Mouse (Mus musculus): Measurements from ENCODE around the gene Sphk2. TPM values are rescaled to one million over a fixed set of nuclear protein-coding genes. Genes with fewer than 3 reads are reported as not detected.

Gene Sphk2
- polyA plus RNA-seq, 1 experiment from 2014 or later = 26.5 TPM

DNA sequence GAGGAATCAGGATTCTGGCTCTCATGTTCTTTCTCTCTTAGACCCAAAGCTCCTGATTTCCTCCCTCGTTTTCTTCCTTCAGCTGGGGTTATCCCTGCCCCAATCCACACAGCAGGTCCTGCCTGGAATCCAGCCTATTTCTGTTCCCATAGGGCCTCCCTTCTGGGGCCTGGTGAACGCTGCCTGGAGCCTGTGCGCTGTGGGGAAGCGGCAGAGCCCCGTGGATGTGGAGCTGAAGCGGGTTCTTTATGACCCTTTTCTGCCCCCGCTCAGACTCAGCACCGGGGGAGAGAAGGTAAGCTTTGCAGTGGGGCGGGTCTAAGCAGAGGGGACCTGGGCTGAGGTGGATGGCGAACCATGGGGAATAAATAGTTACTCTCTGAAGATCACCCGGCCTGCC lies 16.7 kb downstream of the Sphk2 start:
- H3K4me3 ChIP-seq = no peak overlapping the region
- 34% methylated on average over 11 of the region's 11 CpGs for WGBS
- peaks cover 34% of the 10 kb centered on the region for H3K4me1 ChIP-seq
- ATAC-seq (ENCODE audit: borderline replicate concordance, extremely low read depth, low FRiP score, low TSS enrichment) = no peak
- no peak overlapping the region for H3K27ac ChIP-seq
- peaks cover 33% of the 10 kb centered on the region for H3K27me3 ChIP-seq
- H3K36me3 ChIP-seq = no peaks in the 10 kb centered on the region
- peak overlapping the region; percentile 72 for H3K4me2 ChIP-seq
- H3K9ac ChIP-seq = no peak overlapping the region
- no peaks in the 10 kb centered on the region for H3K9me3 ChIP-seq

DNA sequence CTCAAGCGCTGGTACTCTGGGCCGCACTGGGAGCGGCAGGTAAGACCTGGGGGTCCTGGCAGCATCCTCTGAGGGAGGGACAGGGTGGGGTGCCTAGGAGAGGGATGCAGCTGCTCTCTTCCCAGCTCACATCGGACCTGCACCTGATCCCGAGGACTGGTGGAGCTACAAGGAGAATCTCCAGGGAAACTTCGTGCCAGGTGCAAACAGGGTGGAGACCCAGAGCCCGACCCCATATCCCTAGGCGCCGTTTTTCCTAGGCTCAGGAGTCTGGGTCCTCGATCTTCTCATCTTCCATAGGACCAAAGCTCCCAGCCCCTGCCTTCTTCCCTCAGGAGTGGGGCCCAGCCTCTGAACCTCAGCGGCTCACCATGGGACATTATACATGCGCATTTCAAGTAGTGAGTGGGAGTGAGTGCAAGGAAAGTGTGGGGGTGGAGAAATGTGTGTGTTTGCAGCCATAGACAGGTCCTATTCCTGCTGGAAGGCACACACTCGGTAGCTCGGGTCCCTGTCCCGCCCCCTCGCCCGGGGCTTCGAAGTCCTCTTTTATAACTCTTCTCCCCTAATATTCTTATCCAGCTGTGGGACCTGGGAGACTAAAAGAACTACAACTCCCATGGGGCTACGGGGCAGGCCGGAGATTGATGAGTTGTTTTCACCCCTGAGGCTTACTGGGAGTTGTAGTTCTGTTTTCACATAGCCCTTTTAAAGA lies 17.3 kb downstream of the Sphk2 start:
- Histone ChIP-seq H3K4me3 (peak overlapping the region; percentile 34), H3K4me2 (peak overlapping the region; percentile 72), H3K27ac (no peak overlapping the region), H3K4me1 (peaks cover 28% of the 10 kb centered on the region), H3K27me3 (peaks cover 33% of the 10 kb centered on the region), H3K9ac (peak overlapping the region; percentile 36), H3K9me3 (no peaks in the 10 kb centered on the region), H3K36me3 (no peaks in the 10 kb centered on the region)
- ATAC-seq (ENCODE audit: borderline replicate concordance, extremely low read depth, low FRiP score, low TSS enrichment) = peak; percentile 13; the same call in 1 of the 2 replicates
- 1% methylated on average over 20 of the region's 20 CpGs for WGBS

DNA sequence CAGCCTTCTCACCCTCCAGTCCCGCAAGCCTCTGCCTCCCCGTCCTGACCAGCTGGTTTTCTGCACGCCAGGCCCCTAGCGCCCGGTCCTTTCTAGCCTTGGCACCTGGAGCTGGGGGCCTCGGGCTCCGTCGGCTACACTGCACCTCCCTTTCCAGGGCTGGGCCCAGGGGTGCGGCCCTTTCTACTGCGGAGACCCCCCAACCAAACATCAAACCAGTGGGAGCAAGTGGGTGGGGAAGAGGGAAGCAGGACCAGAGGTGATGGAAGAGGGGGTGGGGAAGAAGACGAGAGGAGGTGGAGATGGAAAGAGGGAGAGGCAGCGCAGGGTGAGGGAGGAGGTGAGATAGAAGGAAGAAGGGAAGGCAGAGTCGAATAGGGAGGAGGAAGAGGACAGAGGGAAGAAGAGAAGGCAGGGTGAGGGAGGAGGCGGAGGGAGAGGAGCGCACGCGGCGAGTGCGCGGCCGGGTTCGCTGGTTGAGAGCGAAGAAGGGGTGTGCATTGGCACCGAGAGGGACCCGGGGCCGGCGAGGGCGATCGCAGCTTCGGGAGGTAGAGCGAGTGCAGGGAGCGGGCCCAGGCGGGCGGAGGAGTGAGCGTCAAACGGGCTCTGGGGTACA lies 18.2 kb downstream of the Sphk2 start, which contains the start of gene Car11:
TSS of gene Car11 (plus strand) at position 321 of the 619 bp plus-strand sequence.
- Histone ChIP-seq H3K27me3 (peaks cover 33% of the 10 kb centered on the region), H3K9ac (peak within 1 kb of the TSS; percentile 36), H3K4me2 (peak within 1 kb of the TSS; percentile 72), H3K4me3 (peak within 1 kb of the TSS; percentile 34), H3K9me3 (no peaks in the 10 kb centered on the region), H3K4me1 (peaks cover 24% of the 10 kb centered on the region), H3K36me3 (no peaks in the 10 kb centered on the region), H3K27ac (no peak within 1 kb of the TSS)
- ATAC-seq (ENCODE audit: borderline replicate concordance, extremely low read depth, low FRiP score, low TSS enrichment) = no peak
- 2% methylated on average over 36 of the region's 36 CpGs for WGBS

DNA sequence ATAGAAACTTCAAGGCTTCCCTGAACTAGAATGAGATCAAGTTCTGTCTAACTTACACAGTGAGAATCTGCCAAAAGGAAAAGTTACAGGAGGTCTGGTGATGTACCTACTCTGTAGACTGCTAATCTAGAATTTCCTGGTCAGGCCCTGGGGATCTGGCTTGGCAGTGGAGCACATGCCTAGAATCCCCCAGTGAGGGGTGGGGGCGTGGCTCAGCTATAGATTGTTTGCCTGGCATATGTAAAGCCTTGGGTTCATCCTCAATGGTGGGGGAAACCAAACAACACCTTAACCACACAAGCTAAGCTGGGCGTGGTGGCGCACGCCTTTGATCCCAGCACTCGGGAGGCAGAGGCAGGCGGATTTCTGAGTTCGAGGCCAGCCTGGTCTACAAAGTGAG lies 19.9 kb downstream of the Sphk2 start:
- Histone ChIP-seq H3K27ac (no peak overlapping the region), H3K4me1 (peaks cover 13% of the 10 kb centered on the region), H3K4me3 (no peak overlapping the region), H3K9me3 (no peaks in the 10 kb centered on the region), H3K9ac (no peak overlapping the region), H3K36me3 (no peaks in the 10 kb centered on the region), H3K27me3 (peaks cover 33% of the 10 kb centered on the region), H3K4me2 (no peak overlapping the region)
- WGBS = 81% methylated on average over 7 of the region's 7 CpGs
- ATAC-seq (ENCODE audit: borderline replicate concordance, extremely low read depth, low FRiP score, low TSS enrichment) = no peak

DNA sequence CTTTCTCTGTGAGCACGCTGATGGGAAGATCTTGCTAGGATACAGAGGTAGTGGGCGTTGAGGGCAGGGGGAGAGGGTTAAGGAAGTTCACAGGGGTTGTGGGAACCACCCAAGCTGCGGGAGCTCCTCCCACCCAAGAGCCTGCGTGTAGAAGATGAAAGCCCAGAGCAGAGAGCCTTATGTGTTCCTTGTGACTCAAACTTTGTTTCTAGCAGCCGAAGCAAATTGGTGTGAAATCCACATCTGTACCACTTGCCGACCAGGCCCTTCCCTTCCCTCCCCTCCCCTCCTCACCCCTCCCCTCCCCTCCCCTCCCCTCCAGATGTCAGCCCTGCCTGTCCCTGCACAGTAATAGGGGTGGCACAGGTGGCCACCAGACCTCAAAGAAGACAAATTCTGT lies 22.7 kb downstream of the Sphk2 start:
- 18% methylated on average over 6 of the region's 6 CpGs for WGBS
- H3K4me1 ChIP-seq = peaks cover 4% of the 10 kb centered on the region
- H3K4me3 ChIP-seq = no peak overlapping the region
- no peak for ATAC-seq (ENCODE audit: borderline replicate concordance, extremely low read depth, low FRiP score, low TSS enrichment)
- H3K4me2 ChIP-seq = no peak overlapping the region
- H3K9ac ChIP-seq = no peak overlapping the region
- peaks cover 19% of the 10 kb centered on the region for H3K27me3 ChIP-seq
- no peak overlapping the region for H3K27ac ChIP-seq
- no peaks in the 10 kb centered on the region for H3K9me3 ChIP-seq
- no peaks in the 10 kb centered on the region for H3K36me3 ChIP-seq

DNA sequence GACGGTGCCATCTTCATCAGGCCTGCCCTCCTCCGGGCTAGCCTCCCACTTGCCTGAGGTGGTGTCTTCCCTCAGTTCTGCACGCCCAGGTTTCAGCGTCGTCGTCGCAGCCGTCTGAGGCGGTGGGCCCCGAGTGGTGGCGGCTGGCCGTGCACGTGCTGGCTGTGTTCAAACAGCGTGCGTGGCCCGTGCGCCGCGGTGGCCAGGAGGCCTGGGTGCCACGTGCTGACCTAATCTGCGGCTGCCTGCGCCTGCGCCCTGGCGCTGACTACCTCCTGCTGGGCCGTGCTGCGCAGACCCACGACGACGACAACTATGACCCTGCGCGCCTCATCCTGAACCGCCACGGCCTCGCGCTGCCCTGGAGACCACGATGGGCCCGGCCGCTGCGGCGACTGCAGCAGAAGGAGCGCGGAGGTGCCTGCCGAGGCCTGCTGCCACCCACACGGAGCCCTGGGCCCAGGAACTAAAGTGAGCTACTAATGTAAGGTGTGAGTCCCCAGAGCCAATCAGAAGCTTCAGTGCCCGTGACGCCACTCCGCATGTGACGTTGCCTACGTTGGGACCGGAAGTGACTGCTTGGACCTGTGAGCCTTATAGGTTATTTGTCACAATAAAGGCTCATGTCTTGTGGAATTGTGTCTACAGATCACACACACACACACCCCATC lies 23.7 kb downstream of the Sphk2 start, which contains the start of gene Sec1:
TSS of gene Sec1 (minus strand) at position 482 of the 671 bp plus-strand sequence.
- peak; percentile 20; the same call in 1 of the 2 replicates for ATAC-seq (ENCODE audit: borderline replicate concordance, extremely low read depth, low FRiP score, low TSS enrichment)
- Histone ChIP-seq H3K36me3 (no peaks in the 10 kb centered on the region), H3K4me2 (no peak within 1 kb of the TSS), H3K9me3 (no peaks in the 10 kb centered on the region), H3K4me1 (no peaks in the 10 kb centered on the region), H3K9ac (no peak within 1 kb of the TSS), H3K27me3 (peaks cover 9% of the 10 kb centered on the region), H3K4me3 (no peak within 1 kb of the TSS), H3K27ac (no peak within 1 kb of the TSS)
- 88% methylated on average over 50 of the region's 50 CpGs for WGBS

DNA sequence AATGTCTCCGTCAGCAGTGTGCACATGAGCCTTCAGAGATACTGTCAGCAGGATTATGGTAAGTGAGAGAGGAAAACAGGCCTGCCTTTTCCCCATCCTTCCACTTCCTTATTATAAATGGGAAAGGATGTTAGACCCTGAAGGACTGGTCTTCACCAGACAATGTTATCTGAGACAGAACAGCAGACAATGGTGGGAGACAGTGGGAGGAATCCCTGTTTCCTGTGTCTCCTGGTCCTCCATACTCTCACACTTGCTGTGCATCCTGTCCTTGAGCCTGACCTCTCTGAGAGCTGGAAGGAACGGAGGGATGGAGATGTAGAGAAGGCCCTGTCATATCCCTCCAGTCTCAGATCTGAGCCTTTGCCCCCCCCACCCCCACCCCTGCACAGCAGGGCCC lies 25.4 kb downstream of the Sphk2 start:
- H3K27ac ChIP-seq = no peak overlapping the region
- H3K4me3 ChIP-seq = no peak overlapping the region
- H3K36me3 ChIP-seq = no peaks in the 10 kb centered on the region
- H3K9ac ChIP-seq = no peak overlapping the region
- H3K4me1 ChIP-seq = no peaks in the 10 kb centered on the region
- ATAC-seq (ENCODE audit: borderline replicate concordance, extremely low read depth, low FRiP score, low TSS enrichment) = no peak
- WGBS = 79% methylated on average over 2 of the region's 2 CpGs
- no peak overlapping the region for H3K4me2 ChIP-seq
- H3K27me3 ChIP-seq = no peaks in the 10 kb centered on the region
- no peaks in the 10 kb centered on the region for H3K9me3 ChIP-seq

DNA sequence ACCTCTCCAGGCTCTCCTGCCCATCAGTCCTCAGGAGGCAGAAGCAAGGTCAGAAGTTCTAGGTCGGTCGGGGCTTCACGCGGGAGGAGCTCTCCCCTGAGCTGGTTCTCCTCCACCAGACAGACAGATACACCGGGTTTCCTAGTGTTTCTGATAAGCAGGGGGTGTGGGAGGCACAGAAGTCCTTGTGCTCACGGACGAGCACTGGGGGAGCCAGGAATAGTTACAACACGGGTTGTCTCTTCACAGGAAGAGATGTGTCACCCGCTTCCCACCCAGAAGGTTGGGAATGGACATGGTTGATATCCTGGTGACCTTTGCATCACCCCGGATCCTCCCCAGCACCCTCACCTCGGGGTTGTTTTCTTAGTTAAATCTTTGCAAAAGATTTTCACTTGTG lies 28.0 kb downstream of the Sphk2 start:
- H3K9ac ChIP-seq = no peak overlapping the region
- H3K4me1 ChIP-seq = peaks cover 7% of the 10 kb centered on the region; the same call in 1 of the 2 replicates
- H3K4me3 ChIP-seq = no peak overlapping the region
- no peak overlapping the region for H3K27ac ChIP-seq
- no peaks in the 10 kb centered on the region for H3K36me3 ChIP-seq
- H3K27me3 ChIP-seq = no peaks in the 10 kb centered on the region
- H3K4me2 ChIP-seq = no peak overlapping the region
- no peak for ATAC-seq (ENCODE audit: borderline replicate concordance, extremely low read depth, low FRiP score, low TSS enrichment)
- 51% methylated on average over 11 of the region's 11 CpGs for WGBS
- H3K9me3 ChIP-seq = no peaks in the 10 kb centered on the region

DNA sequence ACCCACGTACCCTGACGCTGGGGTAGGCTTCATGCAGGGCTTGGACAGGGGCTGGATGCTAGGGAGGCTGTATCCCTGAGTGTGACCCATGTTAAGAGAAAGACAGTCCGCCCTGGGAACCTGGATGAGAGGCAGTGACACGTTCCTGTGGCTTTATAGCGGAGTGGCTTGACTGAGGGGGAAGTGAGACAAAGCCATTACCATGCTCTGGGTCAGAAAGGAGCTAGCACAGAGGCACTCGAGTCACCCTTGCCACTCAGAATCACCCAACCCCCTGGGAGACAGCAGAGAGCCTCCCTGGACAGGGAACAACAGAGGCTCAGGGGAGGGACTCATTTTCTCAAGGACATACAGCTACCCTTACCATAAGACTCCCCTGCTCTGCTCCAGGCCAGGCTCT lies 28.7 kb downstream of the Sphk2 start:
- peaks cover 7% of the 10 kb centered on the region; the same call in 1 of the 2 replicates for H3K4me1 ChIP-seq
- WGBS = 56% methylated on average over 6 of the region's 6 CpGs
- no peak overlapping the region for H3K4me3 ChIP-seq
- ATAC-seq (ENCODE audit: borderline replicate concordance, extremely low read depth, low FRiP score, low TSS enrichment) = no peak
- no peak overlapping the region for H3K4me2 ChIP-seq
- H3K36me3 ChIP-seq = no peaks in the 10 kb centered on the region
- no peaks in the 10 kb centered on the region for H3K9me3 ChIP-seq
- no peaks in the 10 kb centered on the region for H3K27me3 ChIP-seq
- no peak overlapping the region for H3K9ac ChIP-seq
- no peak overlapping the region for H3K27ac ChIP-seq

DNA sequence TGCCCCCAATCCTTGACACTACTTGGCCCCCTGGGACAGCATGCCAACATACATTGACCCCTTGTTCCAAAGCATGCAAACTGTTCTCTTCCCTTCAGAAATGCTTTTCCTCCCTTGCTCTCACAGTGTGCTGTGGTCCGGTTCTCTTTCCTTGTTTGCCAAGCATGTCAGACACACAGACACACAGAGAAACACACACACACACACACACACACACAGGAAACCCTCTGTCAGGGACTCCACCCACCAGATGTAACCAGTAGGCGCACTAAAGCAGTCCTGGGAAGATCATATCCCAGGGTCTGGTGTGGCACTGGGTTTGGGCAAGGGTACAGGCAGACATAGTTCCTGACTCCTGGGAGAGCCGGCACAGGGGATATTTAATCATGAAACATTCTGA lies 31.0 kb downstream of the Sphk2 start:
- H3K27me3 ChIP-seq = no peaks in the 10 kb centered on the region
- H3K36me3 ChIP-seq = no peaks in the 10 kb centered on the region
- H3K4me3 ChIP-seq = no peak overlapping the region
- no peak overlapping the region for H3K4me2 ChIP-seq
- H3K27ac ChIP-seq = no peak overlapping the region
- H3K9me3 ChIP-seq = no peaks in the 10 kb centered on the region
- 58% methylated on average over 3 of the region's 3 CpGs for WGBS
- no peak for ATAC-seq (ENCODE audit: borderline replicate concordance, extremely low read depth, low FRiP score, low TSS enrichment)
- no peak overlapping the region for H3K9ac ChIP-seq
- H3K4me1 ChIP-seq = peaks cover 12% of the 10 kb centered on the region

DNA sequence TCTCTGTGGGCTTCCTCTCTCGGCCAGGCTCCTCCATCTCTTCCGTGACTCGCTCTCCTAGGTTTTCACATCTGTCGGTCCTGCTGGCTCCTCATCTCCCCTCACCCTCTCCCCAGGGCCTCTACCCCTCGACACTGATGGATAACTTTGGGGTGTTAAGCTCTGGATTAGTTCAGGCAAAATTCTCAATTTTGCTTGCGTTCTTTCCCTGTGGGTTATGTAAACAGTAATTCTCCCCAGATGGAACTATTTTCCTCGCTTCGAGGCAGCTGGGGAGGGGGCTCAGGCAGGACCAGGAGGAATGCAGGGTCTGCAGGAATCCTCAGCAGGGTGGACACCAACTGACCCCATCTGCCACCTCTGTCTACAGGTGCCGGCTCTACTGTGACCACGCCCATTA lies 32.0 kb downstream of the Sphk2 start:
- H3K4me1 ChIP-seq = peaks cover 17% of the 10 kb centered on the region
- 25% methylated on average over 10 of the region's 10 CpGs for WGBS

More for the DNA sequence above, 32.0 kb downstream of the Sphk2 start:
- Histone ChIP-seq H3K9ac (no peak overlapping the region), H3K4me3 (no peak overlapping the region), H3K27ac (no peak overlapping the region), H3K36me3 (no peaks in the 10 kb centered on the region), H3K9me3 (no peaks in the 10 kb centered on the region), H3K4me2 (no peak overlapping the region), H3K27me3 (no peaks in the 10 kb centered on the region)
- no peak for ATAC-seq (ENCODE audit: borderline replicate concordance, extremely low read depth, low FRiP score, low TSS enrichment)
